Mouse (Mus musculus): ENCODE results near the gene A630089N07Rik. TPM values are rescaled to one million over a fixed set of nuclear protein-coding genes. Genes with fewer than 3 reads are reported as not detected.

A630089N07Rik gene
- polyA plus RNA-seq, 1 experiment, result 5.3 TPM

DNA sequence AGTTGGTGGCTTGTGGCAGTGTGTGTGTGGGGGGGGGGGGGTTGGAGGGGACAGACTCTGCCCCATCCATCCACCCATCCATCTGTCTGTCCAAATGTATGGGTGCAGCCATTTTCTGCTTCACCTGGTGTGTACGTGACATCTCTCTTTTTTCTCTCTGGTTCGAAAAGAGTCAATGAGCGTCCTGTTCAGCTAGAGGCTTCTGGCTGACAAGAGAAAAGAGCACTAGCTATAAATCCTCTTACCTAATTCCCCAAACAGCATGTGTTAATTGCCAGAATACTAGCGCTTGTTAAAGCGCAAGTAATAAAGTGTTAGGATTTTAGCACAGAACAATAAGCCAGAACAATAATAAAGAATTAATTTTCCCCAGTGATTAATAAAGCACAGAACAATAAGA, 97.7 kb downstream of the A630089N07Rik start:
- Histone ChIP-seq H3K27me3 (ENCODE audit: control insufficient read depth, insufficient read depth, low read length) (no peaks in the 10 kb centered on the region), H3K4me3 (replicated peaks; ENCODE audit: insufficient read depth, low read depth, low read length) (no peak overlapping the region), H3K4me1 (ENCODE audit: control insufficient read depth, insufficient read depth, low read length) (no peaks in the 10 kb centered on the region), H3K27ac (ENCODE audit: insufficient read depth, low read length) (no peak overlapping the region)
- 75% methylated on average over 5 of the region's 5 CpGs for WGBS
- no peak for DNase-seq
- TF ChIP-seq POLR2A (IDR thresholded peaks at IDR 0.05; ENCODE audit: borderline replicate concordance, insufficient read depth, low read length) (no peak), CTCF (IDR thresholded peaks at IDR 0.05; ENCODE audit: borderline replicate concordance, insufficient read depth, low read depth, low read length) (no peak)

DNA sequence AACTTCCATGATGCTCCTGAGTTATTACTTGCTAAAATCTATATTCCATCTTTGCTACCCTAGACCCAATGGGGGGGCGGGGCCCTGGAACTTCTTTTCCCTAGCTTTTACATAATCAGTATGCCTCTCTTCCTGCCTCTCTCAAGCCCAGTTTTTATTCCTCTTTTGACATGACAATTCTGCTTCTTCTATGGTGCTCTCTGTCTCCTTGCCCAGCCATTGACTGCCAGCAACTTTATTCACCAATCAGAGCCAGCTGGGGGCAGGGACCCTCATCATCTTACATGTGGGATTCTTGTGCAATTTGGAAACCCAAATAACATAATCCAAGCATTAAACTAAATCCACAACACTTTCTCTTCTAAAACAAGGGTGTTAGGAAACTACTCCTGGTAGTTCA, 100.9 kb downstream of the A630089N07Rik start:
- no peak overlapping the region for H3K4me3 ChIP-seq (replicated peaks; ENCODE audit: insufficient read depth, low read depth, low read length)
- no peak overlapping the region for H3K27ac ChIP-seq (ENCODE audit: insufficient read depth, low read length)
- 92% methylated on average over 1 of the region's 1 CpGs for WGBS
- TF ChIP-seq CTCF (IDR thresholded peaks at IDR 0.05; ENCODE audit: borderline replicate concordance, insufficient read depth, low read depth, low read length) (no peak), POLR2A (IDR thresholded peaks at IDR 0.05; ENCODE audit: borderline replicate concordance, insufficient read depth, low read length) (no peak)
- H3K27me3 ChIP-seq (ENCODE audit: control insufficient read depth, insufficient read depth, low read length), result no peaks in the 10 kb centered on the region
- H3K4me1 ChIP-seq (ENCODE audit: control insufficient read depth, insufficient read depth, low read length), result no peaks in the 10 kb centered on the region
- no peak for DNase-seq

DNA sequence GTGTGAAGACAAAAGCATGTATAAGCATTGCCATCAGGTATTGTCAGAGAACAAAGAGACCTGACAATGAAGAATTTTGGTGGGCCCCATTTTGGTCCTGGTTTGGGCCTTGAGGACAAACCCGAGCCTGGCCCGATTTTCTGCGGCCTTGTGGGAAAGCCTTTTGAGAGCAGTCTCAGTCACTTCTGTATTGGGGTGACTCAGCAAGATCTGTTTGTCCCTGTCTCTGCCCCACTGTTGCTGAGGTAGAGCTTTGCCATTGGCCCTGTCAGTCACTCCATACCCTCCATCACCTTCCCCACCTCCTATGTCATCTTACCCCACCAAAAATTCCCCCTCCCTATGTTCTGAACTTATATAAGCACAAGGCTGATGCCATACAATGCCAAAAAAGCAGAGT, 104.5 kb downstream of the A630089N07Rik start:
- no peak for DNase-seq
- H3K27me3 ChIP-seq (ENCODE audit: control insufficient read depth, insufficient read depth, low read length), result no peaks in the 10 kb centered on the region
- TF ChIP-seq POLR2A (IDR thresholded peaks at IDR 0.05; ENCODE audit: borderline replicate concordance, insufficient read depth, low read length) (no peak), CTCF (IDR thresholded peaks at IDR 0.05; ENCODE audit: borderline replicate concordance, insufficient read depth, low read depth, low read length) (no peak)
- H3K27ac ChIP-seq (ENCODE audit: insufficient read depth, low read length), result no peak overlapping the region
- 87% methylated on average over 3 of the region's 3 CpGs for WGBS
- no peaks in the 10 kb centered on the region for H3K4me1 ChIP-seq (ENCODE audit: control insufficient read depth, insufficient read depth, low read length)
- H3K4me3 ChIP-seq (replicated peaks; ENCODE audit: insufficient read depth, low read depth, low read length), result no peak overlapping the region

DNA sequence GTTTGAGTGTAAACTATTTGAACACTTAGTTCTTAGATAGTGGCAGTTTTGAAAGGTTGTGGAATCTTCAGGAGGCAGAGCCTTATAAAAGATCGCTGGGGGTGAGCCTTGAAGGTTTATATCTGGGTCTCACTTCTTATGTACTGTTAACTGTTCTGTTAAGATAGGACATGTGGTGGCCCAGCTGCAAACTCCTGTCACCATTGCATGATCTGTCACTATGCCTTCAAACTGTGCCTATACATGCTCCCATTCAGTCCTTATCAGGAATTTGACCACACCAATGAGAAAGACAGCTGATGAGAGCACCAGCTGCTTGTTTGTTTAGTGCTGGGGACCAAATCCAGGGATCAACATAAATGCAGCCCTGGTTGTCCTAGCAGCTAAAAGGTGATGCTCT, 105.0 kb downstream of the A630089N07Rik start:
- Histone ChIP-seq H3K4me1 (ENCODE audit: control insufficient read depth, insufficient read depth, low read length) (no peaks in the 10 kb centered on the region), H3K27me3 (ENCODE audit: control insufficient read depth, insufficient read depth, low read length) (no peaks in the 10 kb centered on the region), H3K4me3 (replicated peaks; ENCODE audit: insufficient read depth, low read depth, low read length) (no peak overlapping the region), H3K27ac (ENCODE audit: insufficient read depth, low read length) (no peak overlapping the region)
- DNase-seq, result no peak
- no peak for TF ChIP-seq CTCF (IDR thresholded peaks at IDR 0.05; ENCODE audit: borderline replicate concordance, insufficient read depth, low read depth, low read length)
- no peak for TF ChIP-seq POLR2A (IDR thresholded peaks at IDR 0.05; ENCODE audit: borderline replicate concordance, insufficient read depth, low read length)
- 72% methylated on average over 1 of the region's 1 CpGs for WGBS

DNA sequence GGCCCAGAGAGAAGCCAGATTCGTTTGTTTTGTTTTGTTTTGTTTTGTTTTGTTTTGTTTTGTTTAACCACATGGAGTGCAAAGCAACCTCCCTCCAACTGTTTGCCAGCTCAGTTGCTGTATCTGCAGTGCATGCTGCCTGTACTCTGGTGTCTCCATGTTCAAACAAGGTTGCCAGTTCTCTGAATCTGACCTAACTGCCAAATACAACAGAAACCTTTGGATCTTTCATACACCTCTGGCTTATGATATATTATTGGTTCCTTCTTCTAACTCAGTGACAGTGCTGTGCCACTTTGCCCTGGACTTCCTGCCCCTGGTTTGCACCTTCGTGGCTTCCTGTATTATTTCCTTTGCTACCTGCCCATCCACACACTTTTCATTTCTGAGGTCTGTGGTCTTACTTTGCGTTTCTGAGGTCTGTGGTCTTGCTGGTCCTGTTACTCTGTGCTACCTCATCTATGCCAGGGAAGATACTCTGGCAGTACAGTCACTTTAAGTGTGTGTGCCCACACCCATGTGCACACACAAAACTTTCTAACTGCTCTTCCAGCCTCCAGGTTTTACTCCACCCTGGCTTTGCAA, 118.2 kb downstream of the A630089N07Rik start:
- WGBS, result 85% methylated on average over 3 of the region's 3 CpGs

DNA sequence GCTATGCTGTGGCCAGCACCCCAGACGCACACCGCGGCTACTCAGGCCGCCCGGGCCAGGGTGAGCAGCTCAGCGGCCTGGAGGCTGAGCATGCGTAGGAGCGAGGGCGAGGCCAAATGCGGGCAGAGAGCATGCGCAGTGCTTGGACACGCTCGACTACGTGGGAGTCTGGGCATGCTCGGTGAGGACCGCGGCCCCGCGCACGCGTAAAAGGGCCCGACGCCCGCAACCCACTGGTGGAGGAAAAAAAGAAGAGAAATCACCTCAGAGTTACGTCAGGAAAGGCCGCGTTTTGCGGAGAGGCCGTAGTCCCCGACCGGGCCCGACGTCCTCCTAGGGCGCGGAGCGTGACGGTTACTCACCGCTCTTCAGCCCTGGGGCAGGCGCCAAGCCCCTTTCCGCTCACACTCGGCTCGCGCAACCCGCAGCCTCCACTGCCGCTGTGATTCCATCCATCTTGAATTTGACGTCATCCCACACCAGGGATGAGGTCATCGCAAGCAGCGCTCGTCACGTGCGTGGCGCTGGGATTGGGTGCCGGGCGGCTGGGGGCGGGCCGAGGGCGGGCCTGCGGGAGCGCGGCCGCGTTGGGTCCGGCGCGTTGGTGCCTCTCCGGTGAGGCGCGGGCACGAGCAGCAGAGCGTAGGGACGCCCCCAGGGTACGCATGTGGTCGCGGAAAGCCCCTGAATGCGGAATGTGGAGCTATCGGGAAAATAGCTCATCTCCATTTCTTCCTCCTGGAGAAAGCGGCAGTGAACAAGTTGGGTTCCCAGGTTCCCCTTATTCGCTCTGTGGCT, 119.9 kb downstream of the A630089N07Rik start, which contains the start of the genes C2cd2 and Zbtb21:
C2cd2 (minus strand) TSS at position 448 of the 798 bp plus-strand sequence.
Zbtb21 (minus strand) TSS at position 472 of the 798 bp plus-strand sequence.
- WGBS, result under 1% methylated on average over 78 of the region's 78 CpGs
- peak; percentile 98 for DNase-seq
- Histone ChIP-seq H3K27me3 (ENCODE audit: control insufficient read depth, insufficient read depth, low read length) (no peaks in the 10 kb centered on the region), H3K27ac (ENCODE audit: insufficient read depth, low read length) (peak within 1 kb of the TSS; percentile 91), H3K4me3 (replicated peaks; ENCODE audit: insufficient read depth, low read depth, low read length) (peak within 1 kb of the TSS; percentile 78), H3K4me1 (ENCODE audit: control insufficient read depth, insufficient read depth, low read length) (no peaks in the 10 kb centered on the region)
- TF ChIP-seq CTCF (IDR thresholded peaks at IDR 0.05; ENCODE audit: borderline replicate concordance, insufficient read depth, low read depth, low read length), result no peak
- peak; percentile 85 for TF ChIP-seq POLR2A (IDR thresholded peaks at IDR 0.05; ENCODE audit: borderline replicate concordance, insufficient read depth, low read length)

More for the DNA sequence above, 118.2 kb downstream of the A630089N07Rik start:
- TF ChIP-seq CTCF (IDR thresholded peaks at IDR 0.05; ENCODE audit: borderline replicate concordance, insufficient read depth, low read depth, low read length), result no peak
- no peak for TF ChIP-seq POLR2A (IDR thresholded peaks at IDR 0.05; ENCODE audit: borderline replicate concordance, insufficient read depth, low read length)
- Histone ChIP-seq H3K27ac (ENCODE audit: insufficient read depth, low read length) (no peak overlapping the region), H3K4me3 (replicated peaks; ENCODE audit: insufficient read depth, low read depth, low read length) (no peak overlapping the region), H3K27me3 (ENCODE audit: control insufficient read depth, insufficient read depth, low read length) (no peaks in the 10 kb centered on the region), H3K4me1 (ENCODE audit: control insufficient read depth, insufficient read depth, low read length) (no peaks in the 10 kb centered on the region)
- DNase-seq, result no peak

DNA sequence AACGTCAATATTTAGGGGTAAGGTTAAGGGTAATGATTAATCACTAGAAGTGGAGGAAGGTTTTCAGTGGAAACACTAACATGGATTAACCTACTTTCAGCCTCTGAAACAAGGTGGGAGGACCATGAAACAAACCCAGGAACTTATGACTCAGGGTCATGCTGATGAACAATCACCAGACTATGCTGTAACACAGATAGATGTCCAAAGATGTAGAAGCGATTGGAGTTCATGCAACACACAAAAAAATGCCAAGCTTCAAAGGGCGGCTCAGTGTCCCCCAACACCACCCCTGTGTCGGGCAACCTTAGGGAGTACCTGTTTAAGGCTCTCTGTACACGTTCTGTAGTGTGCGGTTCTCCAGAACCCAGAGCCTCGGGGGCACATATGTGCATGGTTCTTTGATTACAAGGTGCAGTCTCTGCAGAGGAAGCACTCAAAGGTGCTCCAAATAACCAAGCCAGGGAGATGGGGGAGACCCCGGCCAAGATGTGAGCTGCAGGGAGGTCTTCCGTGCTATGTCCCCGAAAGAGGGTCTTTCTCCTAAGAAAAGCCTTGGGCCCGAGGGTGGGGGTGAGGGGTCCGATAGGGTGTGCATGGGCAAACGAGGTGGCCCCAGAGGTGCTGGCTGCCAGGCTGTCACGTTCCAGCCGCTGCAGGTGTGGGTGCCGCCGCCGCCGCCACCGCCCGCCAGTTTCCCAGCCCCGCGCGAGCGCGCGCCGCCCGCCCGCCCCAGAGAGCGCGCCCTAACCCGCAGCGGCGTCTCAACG, 120.7 kb downstream of the A630089N07Rik start:
- H3K27me3 ChIP-seq (ENCODE audit: control insufficient read depth, insufficient read depth, low read length), result no peaks in the 10 kb centered on the region
- H3K27ac ChIP-seq (ENCODE audit: insufficient read depth, low read length), result peak overlapping the region; percentile 17
- DNase-seq, result no peak
- peak overlapping the region; percentile 78 for H3K4me3 ChIP-seq (replicated peaks; ENCODE audit: insufficient read depth, low read depth, low read length)
- TF ChIP-seq CTCF (IDR thresholded peaks at IDR 0.05; ENCODE audit: borderline replicate concordance, insufficient read depth, low read depth, low read length) (no peak), POLR2A (IDR thresholded peaks at IDR 0.05; ENCODE audit: borderline replicate concordance, insufficient read depth, low read length) (no peak)
- WGBS, result 6% methylated on average over 35 of the region's 36 CpGs
- no peaks in the 10 kb centered on the region for H3K4me1 ChIP-seq (ENCODE audit: control insufficient read depth, insufficient read depth, low read length)

All from cerebellum, adult 2 months (tissue).